Mouse (Mus musculus): ENCODE results near the gene 2900011O08Rik. TPM values are rescaled to one million over a fixed set of nuclear protein-coding genes. Genes with fewer than 3 reads are reported as not detected.

2900011O08Rik gene
- total and polyA plus RNA-seq, 2 experiments from 2014 or later, result 143 to 172 TPM

- Histone ChIP-seq H3K36me3 (ENCODE audit: insufficient read depth, low read length) (no peaks in the 10 kb centered on the region), H3K27ac (no peak overlapping the region), H3K4me3 (ENCODE audit: low read length) (no peak overlapping the region), H3K4me2 (ENCODE audit: low read depth, low read length) (no peak overlapping the region), H3K9ac (replicated peaks; ENCODE audit: low read length) (no peak overlapping the region), H3K27me3 (ENCODE audit: insufficient read depth, low read length) (no peaks in the 10 kb centered on the region), H3K4me1 (ENCODE audit: insufficient read depth, low read length) (no peaks in the 10 kb centered on the region), H3K9me3 (ENCODE audit: low read length) (no peaks in the 10 kb centered on the region)
- no peak for TF ChIP-seq CTCF (IDR thresholded peaks at IDR 0.05; ENCODE audit: low read depth)
- 92% methylated on average over 2 of the region's 2 CpGs for WGBS
- DNase-seq (ENCODE audit: low spot score), result no peak
- no peak for ATAC-seq
Observed at GRCm38 (mm10) chr16:14042421-14042820, 56.0 kb downstream of the 2900011O08Rik start.

GRCm38 (mm10) chr16:14044695-14045094 lies 58.3 kb downstream of the 2900011O08Rik start:
- ATAC-seq (0 out of 2 replicates have a peak, but pooled peaks have one; percentile 56), DNase-seq (ENCODE audit: low spot score) (peak; percentile 27)
- WGBS, result 72% methylated on average over 8 of the region's 8 CpGs

GRCm38 (mm10) chr16:14046224-14046756 lies 59.9 kb downstream of the 2900011O08Rik start:
- 92% methylated on average over 4 of the region's 4 CpGs for WGBS
- no peak overlapping the region for H3K9ac ChIP-seq (replicated peaks; ENCODE audit: low read length)

More at GRCm38 (mm10) chr16:14044695-14045094, 58.3 kb downstream of the 2900011O08Rik start:
- no peak overlapping the region for H3K27ac ChIP-seq
- no peak overlapping the region for H3K9ac ChIP-seq (replicated peaks; ENCODE audit: low read length)
- H3K36me3 ChIP-seq (ENCODE audit: insufficient read depth, low read length), result no peaks in the 10 kb centered on the region
- H3K4me2 ChIP-seq (ENCODE audit: low read depth, low read length), result no peak overlapping the region
- no peak for TF ChIP-seq CTCF (IDR thresholded peaks at IDR 0.05; ENCODE audit: low read depth)
- H3K9me3 ChIP-seq (ENCODE audit: low read length), result no peaks in the 10 kb centered on the region
- no peaks in the 10 kb centered on the region for H3K27me3 ChIP-seq (ENCODE audit: insufficient read depth, low read length)
- H3K4me1 ChIP-seq (ENCODE audit: insufficient read depth, low read length), result no peaks in the 10 kb centered on the region
- H3K4me3 ChIP-seq (ENCODE audit: low read length), result no peak overlapping the region

GRCm38 (mm10) chr16:14052221-14052620 lies 65.8 kb downstream of the 2900011O08Rik start:
- H3K27ac ChIP-seq, result no peak overlapping the region
- 77% methylated on average over 2 of the region's 2 CpGs for WGBS
- no peaks in the 10 kb centered on the region; the same call in 1 of the 2 replicates for H3K36me3 ChIP-seq (ENCODE audit: insufficient read depth, low read length)
- H3K4me2 ChIP-seq (ENCODE audit: low read depth, low read length), result no peak overlapping the region
- ATAC-seq (peak; percentile 67), DNase-seq (ENCODE audit: low spot score) (peak; percentile 41)
- H3K27me3 ChIP-seq (ENCODE audit: insufficient read depth, low read length), result no peaks in the 10 kb centered on the region
- no peak for TF ChIP-seq CTCF (IDR thresholded peaks at IDR 0.05; ENCODE audit: low read depth)
- H3K4me1 ChIP-seq (ENCODE audit: insufficient read depth, low read length), result no peaks in the 10 kb centered on the region
- H3K4me3 ChIP-seq (ENCODE audit: low read length), result no peak overlapping the region
- H3K9ac ChIP-seq (replicated peaks; ENCODE audit: low read length), result no peak overlapping the region
- H3K9me3 ChIP-seq (ENCODE audit: low read length), result no peaks in the 10 kb centered on the region

More at GRCm38 (mm10) chr16:14046224-14046756, 59.9 kb downstream of the 2900011O08Rik start:
- ATAC-seq (no peak), DNase-seq (ENCODE audit: low spot score) (no peak)
- H3K27me3 ChIP-seq (ENCODE audit: insufficient read depth, low read length), result no peaks in the 10 kb centered on the region
- no peak overlapping the region for H3K4me2 ChIP-seq (ENCODE audit: low read depth, low read length)
- no peaks in the 10 kb centered on the region for H3K36me3 ChIP-seq (ENCODE audit: insufficient read depth, low read length)
- H3K9me3 ChIP-seq (ENCODE audit: low read length), result no peaks in the 10 kb centered on the region
- no peak overlapping the region for H3K4me3 ChIP-seq (ENCODE audit: low read length)
- H3K27ac ChIP-seq, result no peak overlapping the region
- H3K4me1 ChIP-seq (ENCODE audit: insufficient read depth, low read length), result no peaks in the 10 kb centered on the region
- TF ChIP-seq CTCF (IDR thresholded peaks at IDR 0.05; ENCODE audit: low read depth), result no peak

GRCm38 (mm10) chr16:14053116-14053515 lies 66.7 kb downstream of the 2900011O08Rik start:
- H3K9me3 ChIP-seq (ENCODE audit: low read length), result no peaks in the 10 kb centered on the region
- no peak for TF ChIP-seq CTCF (IDR thresholded peaks at IDR 0.05; ENCODE audit: low read depth)
- no peaks in the 10 kb centered on the region for H3K4me1 ChIP-seq (ENCODE audit: insufficient read depth, low read length)
- DNase-seq (ENCODE audit: low spot score) (no peak), ATAC-seq (no peak)
- H3K27ac ChIP-seq, result no peak overlapping the region
- no peak overlapping the region for H3K4me2 ChIP-seq (ENCODE audit: low read depth, low read length)
- no peak overlapping the region for H3K9ac ChIP-seq (replicated peaks; ENCODE audit: low read length)
- no peak overlapping the region for H3K4me3 ChIP-seq (ENCODE audit: low read length)
- H3K36me3 ChIP-seq (ENCODE audit: insufficient read depth, low read length), result no peaks in the 10 kb centered on the region; the same call in 1 of the 2 replicates
- WGBS, result 86% methylated on average over 5 of the region's 5 CpGs
- no peaks in the 10 kb centered on the region for H3K27me3 ChIP-seq (ENCODE audit: insufficient read depth, low read length)

- Histone ChIP-seq H3K9me3 (ENCODE audit: low read length) (no peaks in the 10 kb centered on the region), H3K4me2 (ENCODE audit: low read depth, low read length) (no peak overlapping the region), H3K27ac (no peak overlapping the region), H3K9ac (replicated peaks; ENCODE audit: low read length) (no peak overlapping the region), H3K4me3 (ENCODE audit: low read length) (no peak overlapping the region), H3K27me3 (ENCODE audit: insufficient read depth, low read length) (no peaks in the 10 kb centered on the region), H3K4me1 (ENCODE audit: insufficient read depth, low read length) (no peaks in the 10 kb centered on the region; the same call in 1 of the 2 replicates), H3K36me3 (ENCODE audit: insufficient read depth, low read length) (no peaks in the 10 kb centered on the region; the same call in 1 of the 2 replicates)
- no peak for TF ChIP-seq CTCF (IDR thresholded peaks at IDR 0.05; ENCODE audit: low read depth)
- WGBS, result 6% methylated on average over 1 of the region's 1 CpGs
- DNase-seq (ENCODE audit: low spot score), result no peak
- no peak for ATAC-seq
Observed at GRCm38 (mm10) chr16:14055271-14055670, 68.9 kb downstream of the 2900011O08Rik start.

GRCm38 (mm10) chr16:14056734-14057133 lies 70.3 kb downstream of the 2900011O08Rik start:
- H3K27ac ChIP-seq, result no peak overlapping the region
- DNase-seq (ENCODE audit: low spot score) (no peak), ATAC-seq (no peak)
- 80% methylated on average over 4 of the region's 4 CpGs for WGBS
- H3K36me3 ChIP-seq (ENCODE audit: insufficient read depth, low read length), result no peaks in the 10 kb centered on the region; the same call in 1 of the 2 replicates
- no peaks in the 10 kb centered on the region for H3K9me3 ChIP-seq (ENCODE audit: low read length)
- H3K4me3 ChIP-seq (ENCODE audit: low read length), result no peak overlapping the region
- no peaks in the 10 kb centered on the region; the same call in 1 of the 2 replicates for H3K4me1 ChIP-seq (ENCODE audit: insufficient read depth, low read length)
- H3K4me2 ChIP-seq (ENCODE audit: low read depth, low read length), result no peak overlapping the region
- H3K9ac ChIP-seq (replicated peaks; ENCODE audit: low read length), result no peak overlapping the region
- H3K27me3 ChIP-seq (ENCODE audit: insufficient read depth, low read length), result no peaks in the 10 kb centered on the region
- no peak for TF ChIP-seq CTCF (IDR thresholded peaks at IDR 0.05; ENCODE audit: low read depth)

Data from hindbrain, postnatal 0 days (tissue).